Mouse (Mus musculus) liver, adult 2 months (tissue): Measurements from ENCODE around the gene Ripk3. TPM values are rescaled to one million over a fixed set of nuclear protein-coding genes. Genes with fewer than 3 reads are reported as not detected.

Source experiments
- DNase-seq: peaks from one replicate; pipeline ENCODE4 v3.0.0-alpha.2; 2011; ENCODE audit warnings: low read depth, low spot score; ENCODE audit errors: extremely low read depth
- H3K27ac ChIP-seq: fragments of 200-500 bp; replicated peaks from 2 replicates; pipeline ENCODE4 v1.5.1; 2012; ENCODE audit warnings: low read depth, mild to moderate bottlenecking, control low read depth, inconsistent platforms, low read length; ENCODE audit not compliant: insufficient read depth
- H3K27me3 ChIP-seq: fragments of 200-500 bp; 2 replicates; pipeline ENCODE4 v1.6.1; 2012; ENCODE audit warnings: mild to moderate bottlenecking, moderate library complexity, low read length, inconsistent platforms; ENCODE audit not compliant: control insufficient read depth, insufficient read depth
- H3K36me3 ChIP-seq: fragments of 200-500 bp; 2 replicates; pipeline ENCODE4 v1.6.1; 2012; ENCODE audit warnings: low read length, inconsistent platforms; ENCODE audit not compliant: control insufficient read depth, insufficient read depth
- H3K4me1 ChIP-seq: fragments of 200-500 bp; 2 replicates; pipeline ENCODE4 v1.6.1; 2011; ENCODE audit warnings: low read length; ENCODE audit not compliant: control insufficient read depth, insufficient read depth
- H3K4me3 ChIP-seq: fragments of 200-500 bp; 2 replicates; pipeline ENCODE4 v1.5.1; 2011; ENCODE audit warnings: low read depth, mild to moderate bottlenecking, control low read depth, low read length, moderate library complexity; ENCODE audit not compliant: insufficient read depth
- H3K79me2 ChIP-seq: fragments of 200-500 bp; 2 replicates; pipeline ENCODE4 v1.6.1; 2012; ENCODE audit warnings: inconsistent platforms, mild to moderate bottlenecking, low read length, moderate library complexity; ENCODE audit not compliant: control insufficient read depth, insufficient read depth
- H3K9ac ChIP-seq: fragments of 200-500 bp; 2 replicates; pipeline ENCODE4 v1.6.1; 2012; ENCODE audit warnings: low read depth, mild to moderate bottlenecking, control low read depth, inconsistent platforms, low read length
- CTCF ChIP-seq: fragments of 200-500 bp; IDR thresholded peaks from 2 replicates; pipeline ENCODE4 v1.5.1; 2011; ENCODE audit warnings: low read depth, low read length, control low read depth
- POLR2A ChIP-seq: fragments of 200-500 bp; IDR thresholded peaks from 2 replicates; pipeline ENCODE4 v1.6.1; 2011; ENCODE audit warnings: low read length, control low read depth; ENCODE audit not compliant: insufficient read depth; ENCODE audit errors: extremely low read depth
- WGBS: fragments of 180-500 bp; shearing (Covaris S2); methylation state at CpG from one replicate; pipeline ENCODE4 v1.1.7; 2018; 5-methylcytosine and 5-hydroxymethylcytosine counted together
- polyA plus RNA-seq: library from polyadenylated mRNA; depleted of rRNA; stranded (reverse); fragments of >200 nt; gene quantifications from 2 replicates; pipeline ENCODE4 v1.2.3, GENCODE M21; 2012
- total RNA-seq: library from RNA; depleted of rRNA; stranded (reverse); fragments of >200 nt; gene quantifications from 2 replicates; pipeline ENCODE4 v1.2.3, GENCODE M21; 2014

Ripk3 gene
- total and polyA plus RNA-seq, 2 experiments, result 1.8 to 4.0 TPM

DNA sequence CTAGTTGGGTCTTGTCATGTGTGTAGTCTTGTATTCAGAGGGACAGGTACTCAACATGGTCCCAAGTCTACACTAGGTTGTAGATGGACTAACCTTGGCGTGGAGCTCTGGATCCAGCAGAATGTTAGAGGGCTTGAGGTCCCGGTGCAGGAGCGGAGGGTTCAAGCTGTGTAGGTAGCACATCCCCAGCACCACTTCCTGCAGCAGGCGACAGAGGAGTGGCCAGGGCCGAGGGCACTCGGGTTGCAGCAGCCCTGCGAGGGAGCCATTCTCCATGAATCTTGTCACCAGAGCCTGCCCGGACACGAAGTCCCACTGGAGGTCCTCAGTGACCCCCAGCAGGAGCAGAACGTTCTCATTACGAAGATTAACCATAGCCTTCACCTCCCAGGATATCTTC, 934 bp downstream of the Ripk3 start:
- Histone ChIP-seq H3K9ac (no peak overlapping the region), H3K27ac (no peak overlapping the region), H3K36me3 (no peaks in the 10 kb centered on the region), H3K27me3 (no peaks in the 10 kb centered on the region), H3K79me2 (no peaks in the 10 kb centered on the region), H3K4me3 (no peak overlapping the region), H3K4me1 (no peaks in the 10 kb centered on the region)
- no peak for DNase-seq
- 48% methylated on average over 11 of the region's 11 CpGs for WGBS
- TF ChIP-seq POLR2A (no peak), CTCF (no peak)

DNA sequence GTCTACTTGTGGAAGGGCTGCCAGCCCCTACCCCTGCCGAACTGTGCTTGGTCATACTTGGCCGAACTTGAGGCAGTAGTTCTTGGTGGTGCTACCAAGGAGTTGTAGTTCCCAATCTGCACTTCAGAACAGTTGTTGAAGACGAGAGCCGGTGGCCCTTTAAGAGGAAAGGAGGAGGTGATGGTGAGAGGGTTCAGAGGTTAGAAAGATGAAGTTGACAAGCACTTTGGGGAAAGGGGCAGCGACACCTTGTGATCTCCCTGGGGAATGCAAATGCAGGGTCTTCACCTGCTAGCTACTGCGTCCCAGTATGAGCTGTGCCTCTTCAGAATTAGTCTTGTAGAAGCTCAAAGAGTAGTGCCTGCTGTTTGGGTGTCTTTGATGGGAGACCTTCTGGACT, 3.5 kb downstream of the Ripk3 start:
- 33% methylated on average over 6 of the region's 6 CpGs for WGBS
- Histone ChIP-seq H3K4me3 (no peak overlapping the region), H3K27ac (no peak overlapping the region), H3K9ac (no peak overlapping the region), H3K79me2 (no peaks in the 10 kb centered on the region), H3K27me3 (no peaks in the 10 kb centered on the region; the same call in 1 of the 2 replicates), H3K36me3 (no peaks in the 10 kb centered on the region), H3K4me1 (peaks cover 2% of the 10 kb centered on the region; the same call in 1 of the 2 replicates)
- no peak for DNase-seq
- TF ChIP-seq CTCF (peak; percentile 30; the same call in 1 of the 2 replicates), POLR2A (no peak)

DNA sequence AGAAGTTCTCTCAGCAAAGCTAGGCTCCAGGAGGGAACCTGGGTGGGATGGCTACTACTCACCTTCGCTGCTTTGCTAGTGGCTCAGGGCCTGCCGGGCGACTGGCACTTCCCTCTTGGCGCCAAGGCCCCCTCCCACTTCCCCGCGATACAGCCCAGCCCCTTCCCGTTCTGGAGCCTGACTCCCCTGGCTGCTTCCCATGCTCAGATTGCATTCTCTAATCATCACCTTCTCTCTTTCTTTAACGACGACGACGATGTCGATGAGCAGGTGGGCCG, 4.8 kb downstream of the Ripk3 start, which contains the start of gene Adcy4:
TSS of gene Adcy4 (minus strand) at position 138 of the 278 bp plus-strand sequence.
- H3K4me1 ChIP-seq, result peaks cover 2% of the 10 kb centered on the region; the same call in 1 of the 2 replicates
- peak within 1 kb of the TSS; percentile 52 for H3K4me3 ChIP-seq
- no peaks in the 10 kb centered on the region; the same call in 1 of the 2 replicates for H3K27me3 ChIP-seq
- WGBS, result 13% methylated on average over 13 of the region's 13 CpGs
- H3K9ac ChIP-seq, result peak within 1 kb of the TSS; percentile 46
- no peaks in the 10 kb centered on the region for H3K36me3 ChIP-seq
- no peak for DNase-seq
- TF ChIP-seq CTCF (no peak), POLR2A (no peak)
- peak within 1 kb of the TSS; percentile 49; the same call in 1 of the 2 replicates for H3K27ac ChIP-seq
- no peaks in the 10 kb centered on the region for H3K79me2 ChIP-seq

DNA sequence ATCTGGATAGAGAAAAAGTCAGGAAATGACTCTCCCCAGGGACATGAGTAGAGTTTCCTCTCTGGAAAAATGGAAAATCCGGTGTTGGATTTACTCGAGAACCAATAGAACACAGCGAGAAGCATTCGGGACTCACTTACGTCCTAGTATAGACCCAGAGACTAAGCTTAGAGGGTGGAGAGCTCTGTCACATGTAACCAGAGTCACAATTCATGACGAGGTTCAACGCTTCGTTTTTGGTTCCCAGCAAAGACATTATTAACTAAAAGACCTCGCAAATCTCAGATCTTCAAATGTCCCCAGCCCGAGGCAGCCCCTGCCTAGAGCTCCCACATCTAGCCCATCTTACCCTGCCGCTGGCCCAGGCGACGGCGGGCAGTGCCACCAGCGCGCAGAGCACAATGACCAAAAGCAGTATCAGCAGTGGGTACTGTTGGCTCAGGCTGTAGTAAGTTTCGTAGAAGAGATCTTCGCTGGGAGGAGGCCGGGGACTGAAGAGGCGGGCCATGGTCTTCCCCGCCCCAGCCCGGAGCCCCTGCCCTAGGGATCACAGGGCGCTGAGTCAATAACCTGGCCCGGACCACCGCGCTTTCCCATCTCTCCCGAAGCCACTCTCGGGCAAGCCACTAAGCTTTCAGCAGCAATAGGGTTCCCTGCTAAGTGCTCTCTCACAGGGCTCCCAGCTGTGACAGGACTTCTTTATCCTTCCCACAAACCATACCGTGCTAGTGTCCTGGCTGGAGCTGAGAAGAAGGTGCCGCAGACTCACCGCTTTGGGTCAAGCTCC, 5.3 kb downstream of the Ripk3 start:
- H3K4me1 ChIP-seq, result peaks cover 2% of the 10 kb centered on the region; the same call in 1 of the 2 replicates
- no peaks in the 10 kb centered on the region for H3K79me2 ChIP-seq
- 6% methylated on average over 31 of the region's 31 CpGs for WGBS
- peak overlapping the region; percentile 44; the same call in 1 of the 2 replicates for H3K27ac ChIP-seq
- H3K36me3 ChIP-seq, result no peaks in the 10 kb centered on the region
- no peak for TF ChIP-seq CTCF
- TF ChIP-seq POLR2A, result no peak
- peak; percentile 18 for DNase-seq
- no peaks in the 10 kb centered on the region; the same call in 1 of the 2 replicates for H3K27me3 ChIP-seq
- H3K9ac ChIP-seq, result peak overlapping the region; percentile 46
- peak overlapping the region; percentile 52 for H3K4me3 ChIP-seq

DNA sequence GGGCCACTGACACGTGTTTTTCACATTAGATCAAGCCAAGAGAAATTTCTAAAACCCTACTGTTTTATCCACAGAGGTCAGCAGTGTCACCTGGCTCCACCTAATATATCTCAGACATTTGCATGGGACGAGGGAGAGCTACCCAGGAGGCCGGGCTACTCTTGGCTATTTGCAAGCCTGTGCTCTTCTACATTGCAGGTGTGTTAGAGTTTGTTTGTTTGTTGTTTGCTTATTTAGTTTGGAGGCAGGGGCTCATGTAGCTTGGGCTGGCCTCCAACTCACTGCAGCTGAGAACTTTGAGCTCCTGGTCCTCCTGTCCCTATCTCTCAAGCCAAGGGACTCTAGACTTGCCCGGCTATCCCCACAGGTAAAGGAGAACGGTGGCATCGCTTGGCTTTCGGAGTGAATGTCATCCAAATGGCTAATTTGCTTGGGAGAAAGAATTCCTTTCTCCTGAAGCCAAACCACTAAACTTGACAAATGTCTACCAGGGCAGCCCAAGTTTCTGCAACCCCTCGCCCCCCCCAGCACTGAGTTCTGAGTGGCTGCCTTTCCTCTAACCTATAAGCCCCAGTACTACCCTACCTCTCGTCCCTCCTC, 6.2 kb downstream of the Ripk3 start:
- whole genome bisulfite sequencing, result 48% methylated on average over 9 of the region's 9 CpGs
- no peaks in the 10 kb centered on the region; the same call in 1 of the 2 replicates for H3K27me3 ChIP-seq
- peak overlapping the region; percentile 49; the same call in 1 of the 2 replicates for H3K27ac ChIP-seq
- H3K36me3 ChIP-seq, result no peaks in the 10 kb centered on the region
- no peak for TF ChIP-seq CTCF
- TF ChIP-seq POLR2A, result no peak
- H3K4me3 ChIP-seq, result 0 out of 2 replicates have a peak overlapping the region, but pooled peaks have one; percentile 18
- DNase-seq, result no peak
- H3K4me1 ChIP-seq, result peaks cover 3% of the 10 kb centered on the region; the same call in 1 of the 2 replicates
- H3K9ac ChIP-seq, result peak overlapping the region; percentile 32; the same call in 1 of the 2 replicates
- H3K79me2 ChIP-seq, result no peaks in the 10 kb centered on the region
